Mouse (Mus musculus) ES-E14 (cell line): Measurements from ENCODE around the gene Slc16a10. TPM values are rescaled to one million over a fixed set of nuclear protein-coding genes. Genes with fewer than 3 reads are reported as not detected.

Experiments
- DNase-seq: peaks from one replicate; pipeline ENCODE4 v3.0.0-alpha.2; 2013; ENCODE audit warnings: low read depth, low spot score
- H3K27ac ChIP-seq: 2 replicates; pipeline ENCODE4 v1.5.1; 2012; ENCODE audit warnings: low read depth, mild to moderate bottlenecking, low read length, moderate library complexity, mixed read lengths; ENCODE audit not compliant: poor library complexity, insufficient read depth, severe bottlenecking
- H3K36me3 ChIP-seq: 2 replicates; pipeline ENCODE4 v1.6.1; 2012; ENCODE audit warnings: mild to moderate bottlenecking, low read length, moderate library complexity, mixed read lengths; ENCODE audit not compliant: control insufficient read depth, poor library complexity, insufficient read depth, severe bottlenecking
- H3K4me1 ChIP-seq, 2 experiments: fragments of 150-350 bp in 1 of 2; sonication (generic) in 1 of 2; 2 replicates each; pipeline ENCODE4 v1.6.1; 2012; ENCODE audit warnings: low read length in 2 of 2, mild to moderate bottlenecking in 1 of 2, mixed read lengths in 1 of 2; ENCODE audit not compliant: control insufficient read depth in 2 of 2, insufficient read depth in 2 of 2, poor library complexity in 1 of 2
- H3K4me3 ChIP-seq, 2 experiments: fragments of 150-350 bp in 1 of 2; sonication (generic) in 1 of 2; 2 replicates each; pipeline ENCODE4 v1.5.1; 2012; ENCODE audit warnings: low read length in 2 of 2, low read depth in 1 of 2, mild to moderate bottlenecking in 1 of 2, mixed read lengths in 1 of 2; ENCODE audit not compliant: insufficient read depth in 1 of 2, poor library complexity in 1 of 2, severe bottlenecking in 1 of 2
- H3K9ac ChIP-seq: 2 replicates; pipeline ENCODE4 v1.6.1; 2012; ENCODE audit warnings: low read depth, mild to moderate bottlenecking, low read length, mixed read lengths; ENCODE audit not compliant: poor library complexity, insufficient read depth, severe bottlenecking
- H3K9me3 ChIP-seq: fragments of 150-350 bp; sonication (generic); 2 replicates; pipeline ENCODE4 v1.6.1; 2012; ENCODE audit warnings: low read depth, mild to moderate bottlenecking, low read length; ENCODE audit not compliant: control insufficient read depth, insufficient read depth
- CHD2 ChIP-seq: IDR thresholded peaks from 2 replicates; pipeline ENCODE4 v1.6.1; 2014; ENCODE audit warnings: mild to moderate bottlenecking, low read depth, low read length, inconsistent platforms
- HCFC1 ChIP-seq: IDR thresholded peaks from 2 replicates; pipeline ENCODE4 v1.6.1; 2012; ENCODE audit warnings: low read length, inconsistent platforms, borderline replicate concordance; ENCODE audit not compliant: insufficient read depth
- MAFK ChIP-seq: IDR thresholded peaks from 2 replicates; pipeline ENCODE4 v1.6.1; 2014; ENCODE audit warnings: mild to moderate bottlenecking, low read depth, low read length, inconsistent platforms; ENCODE audit not compliant: insufficient read depth
- ZC3H11A ChIP-seq: IDR thresholded peaks from 2 replicates; pipeline ENCODE4 v1.6.1; 2012; ENCODE audit warnings: low read depth, mild to moderate bottlenecking, inconsistent platforms, low read length, borderline replicate concordance
- ZNF384 ChIP-seq: IDR thresholded peaks from 2 replicates; pipeline ENCODE4 v1.6.1; 2012; ENCODE audit warnings: low read depth, low read length, inconsistent platforms
- in situ Hi-C, 2 experiments: fragments of 600-800 bp; cut with MboI; formaldehyde crosslinking; loops; one replicate each; pipeline ENCODE4 v1.15.1; 2025; ENCODE audit warnings: low sequenced_read_pairs in 2 of 2, inconsistent platforms in 1 of 2; ENCODE audit not compliant: unreplicated experiment in 2 of 2
- total RNA-seq: library from RNA; depleted of rRNA; stranded (reverse); fragments of 300-350 nt; gene quantifications from 2 replicates; pipeline ENCODE4 v1.2.3, GENCODE M21; 2012

Slc16a10 gene
- total RNA-seq, 1 experiment: 6.2 TPM

DNA sequence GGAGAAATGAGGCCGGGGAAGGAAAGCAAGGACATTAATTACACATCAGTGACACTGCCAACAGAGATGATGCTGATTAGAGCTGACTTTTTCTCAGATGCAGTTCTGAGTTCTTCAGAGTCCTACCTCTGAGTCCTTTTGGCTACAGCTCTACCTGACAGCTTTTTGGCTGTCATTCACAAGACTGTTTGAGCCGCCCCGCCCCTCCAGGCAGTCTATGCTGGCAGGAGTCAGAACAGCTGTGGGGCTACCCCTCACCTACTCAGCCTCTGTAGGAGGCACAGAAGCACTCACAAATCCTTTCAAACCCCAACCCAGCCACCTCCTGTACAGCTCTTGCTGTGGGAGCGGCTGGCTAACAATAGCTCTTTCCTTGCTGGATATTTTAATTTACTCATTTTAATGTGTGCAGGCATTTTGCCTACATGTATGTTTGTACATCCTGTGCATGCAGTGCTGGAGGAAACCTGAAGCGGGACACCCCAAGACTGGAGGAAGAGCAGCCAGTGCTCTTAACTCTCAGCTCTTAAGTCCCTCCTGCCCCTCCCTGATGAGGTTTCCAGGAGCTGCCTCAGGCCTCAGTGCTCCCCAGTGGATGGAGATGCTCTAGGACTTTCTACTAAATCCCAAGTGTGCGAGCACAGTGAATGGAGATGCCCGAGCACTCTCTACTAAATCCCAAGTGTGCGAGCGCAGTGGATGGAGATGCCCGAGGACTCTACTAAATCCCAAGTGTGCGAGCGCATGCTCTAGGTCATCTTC lies 57.5 kb downstream of the Slc16a10 start:
- H3K9me3 ChIP-seq: no peaks in the 10 kb centered on the region
- H3K27ac ChIP-seq: no peak overlapping the region
- no peaks in the 10 kb centered on the region for H3K4me1 ChIP-seq
- H3K36me3 ChIP-seq: no peaks in the 10 kb centered on the region
- no peak overlapping the region for H3K9ac ChIP-seq
- in situ Hi-C loops: no loop called here
- H3K4me3 ChIP-seq: no peak overlapping the region
- no peak for DNase-seq
- no peak for TF ChIP-seq HCFC1
- no peak for TF ChIP-seq CHD2
- TF ChIP-seq MAFK: no peak
- TF ChIP-seq ZNF384: no peak
- TF ChIP-seq ZC3H11A: no peak

DNA sequence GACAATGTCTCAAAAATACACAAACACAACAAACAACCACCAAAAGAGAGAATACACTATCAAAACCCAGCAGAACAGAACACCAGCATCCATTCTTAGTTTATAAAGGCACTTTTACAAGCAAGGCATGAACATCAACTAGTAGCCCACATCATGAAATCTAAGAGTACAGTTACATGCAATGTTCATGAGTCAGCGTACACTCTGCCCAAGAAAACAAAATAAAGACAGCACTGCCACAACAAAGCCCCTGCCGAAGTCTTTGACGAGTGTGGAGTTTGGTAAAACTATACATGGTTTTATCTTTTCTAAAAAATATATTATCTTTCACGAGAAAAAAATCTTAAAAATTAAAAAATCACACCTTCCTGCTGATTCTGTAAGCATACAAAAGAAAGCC lies 58.5 kb downstream of the Slc16a10 start:
- in situ Hi-C loops: no loop called here
- no peak overlapping the region for H3K9ac ChIP-seq
- DNase-seq: no peak
- no peaks in the 10 kb centered on the region for H3K4me1 ChIP-seq
- no peak overlapping the region for H3K27ac ChIP-seq
- no peaks in the 10 kb centered on the region for H3K36me3 ChIP-seq
- no peaks in the 10 kb centered on the region for H3K9me3 ChIP-seq
- H3K4me3 ChIP-seq: no peak overlapping the region
- TF ChIP-seq ZNF384: no peak
- no peak for TF ChIP-seq CHD2
- no peak for TF ChIP-seq MAFK
- no peak for TF ChIP-seq ZC3H11A
- no peak for TF ChIP-seq HCFC1

DNA sequence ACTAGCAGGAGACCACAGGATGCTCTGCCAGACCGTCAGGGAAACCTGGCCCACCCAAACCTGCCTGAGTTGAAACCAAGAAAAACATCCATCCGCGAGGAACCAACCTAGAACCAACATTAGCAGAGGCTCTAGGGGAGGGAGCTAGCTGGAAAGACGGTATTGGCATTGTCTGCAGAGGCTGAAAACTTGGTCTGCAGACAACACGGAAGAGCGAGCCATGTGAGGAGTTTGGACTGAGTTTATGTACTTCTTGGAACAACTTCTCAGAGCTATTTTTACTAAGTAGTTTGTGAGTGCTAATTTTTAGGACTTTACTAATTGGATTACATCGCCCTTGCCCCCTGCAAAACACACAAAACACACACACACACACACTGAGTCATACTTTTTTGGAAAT lies 59.4 kb downstream of the Slc16a10 start:
- Histone ChIP-seq H3K4me3 (no peak overlapping the region), H3K9ac (no peak overlapping the region), H3K9me3 (no peaks in the 10 kb centered on the region), H3K36me3 (no peaks in the 10 kb centered on the region), H3K4me1 (no peaks in the 10 kb centered on the region), H3K27ac (no peak overlapping the region)
- DNase-seq: no peak
- TF ChIP-seq MAFK: no peak
- TF ChIP-seq ZNF384: no peak
- no peak for TF ChIP-seq HCFC1
- no peak for TF ChIP-seq ZC3H11A
- TF ChIP-seq CHD2: no peak
- in situ Hi-C loops: no loop called here

DNA sequence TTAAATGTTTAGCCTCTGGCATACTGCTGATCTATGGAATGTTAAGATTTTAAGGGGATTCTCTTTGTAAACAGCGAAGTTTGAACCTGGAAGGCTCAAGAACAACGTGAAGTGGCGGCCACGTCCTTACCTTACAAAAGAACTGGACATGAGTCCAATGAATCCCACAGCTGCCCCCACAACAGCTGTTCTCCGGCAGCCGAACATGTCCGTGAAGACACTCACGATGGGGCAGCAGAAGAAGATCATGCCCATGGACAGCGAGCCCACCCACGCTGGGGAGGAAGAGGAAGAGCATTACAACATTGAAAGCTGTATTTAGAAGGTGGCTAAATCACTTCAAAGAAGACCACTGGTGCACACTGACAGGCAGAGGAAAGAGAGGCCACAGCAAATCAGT lies 61.5 kb downstream of the Slc16a10 start:
- H3K36me3 ChIP-seq: no peaks in the 10 kb centered on the region
- H3K4me1 ChIP-seq: no peaks in the 10 kb centered on the region
- no peak overlapping the region for H3K9ac ChIP-seq
- TF ChIP-seq HCFC1 (no peak), ZC3H11A (no peak), ZNF384 (no peak), MAFK (no peak), CHD2 (no peak)
- no peak for DNase-seq
- H3K27ac ChIP-seq: no peak overlapping the region
- in situ Hi-C loops: no loop called here
- no peaks in the 10 kb centered on the region for H3K9me3 ChIP-seq
- no peak overlapping the region for H3K4me3 ChIP-seq

DNA sequence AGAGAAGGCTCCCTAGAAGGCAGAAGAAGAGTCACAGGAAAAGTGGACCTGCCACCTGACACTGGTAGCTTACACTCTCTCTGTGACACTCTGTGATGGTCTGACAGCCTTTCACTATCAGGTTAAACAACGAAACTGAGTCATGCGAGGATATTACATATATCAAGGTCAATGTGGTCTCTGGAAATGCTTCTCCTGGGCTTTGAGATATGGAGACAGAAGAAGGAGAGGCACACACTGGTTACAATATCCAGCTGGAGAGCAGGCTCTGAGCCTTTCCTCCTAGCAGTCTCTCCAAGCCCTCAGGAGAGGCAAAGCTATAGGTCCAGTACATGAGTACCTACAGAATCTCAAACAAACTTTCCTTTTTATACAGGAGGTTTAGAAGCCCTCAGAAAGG lies 62.8 kb downstream of the Slc16a10 start:
- no peak overlapping the region for H3K9ac ChIP-seq
- no peaks in the 10 kb centered on the region for H3K4me1 ChIP-seq
- TF ChIP-seq MAFK: no peak
- no peak for TF ChIP-seq ZNF384
- TF ChIP-seq CHD2: no peak
- no peak for TF ChIP-seq ZC3H11A
- no peak for TF ChIP-seq HCFC1
- H3K27ac ChIP-seq: no peak overlapping the region
- no peak for DNase-seq
- H3K36me3 ChIP-seq: no peaks in the 10 kb centered on the region
- in situ Hi-C loops: no loop called here
- no peaks in the 10 kb centered on the region for H3K9me3 ChIP-seq
- no peak overlapping the region for H3K4me3 ChIP-seq
